Mouse (Mus musculus) gastrocnemius, postnatal 36 days (tissue): ENCODE results near the gene Ebi3. TPM values are rescaled to one million over a fixed set of nuclear protein-coding genes. Genes with fewer than 3 reads are reported as not detected.
"Not testable (repeated sequence)": the region's sequence is repeated elsewhere in the genome, so short reads cannot be mapped to it uniquely, and the experiment has no call there.

Source experiments
- DNase-seq, 2 experiments: peaks; one replicate each; pipeline ENCODE4 v3.0.0; 2022
- intact Hi-C: fragments of 180-260 bp; cut with DNase I; formaldehyde crosslinking; loops from one replicate; pipeline ENCODE4 v1.15.1; 2025
- long read RNA-seq, 2 experiments: library from polyadenylated mRNA; stranded (forward); transcript quantifications; one replicate each; pipeline ENCODE4 v2.0.0; 2021
- total RNA-seq, 2 experiments: library from RNA; stranded (reverse); gene quantifications; 2 replicates each; pipeline ENCODE4 v1.2.3; 2021

The Ebi3 gene
- not detected for total RNA-seq
- long read RNA-seq, experiment 1 = 0 reads
- long read RNA-seq, experiment 2 = 0 reads

- DNase-seq = no peak
- intact Hi-C loops = no loop called here
Observed at GRCm38 (mm10) chr17:55952447-55953027, at the start of gene Ebi3. TSS of gene Ebi3 (plus strand) at chr17:55952640.

- DNase-seq = no peak
- intact Hi-C loops = no loop called here
Observed at GRCm38 (mm10) chr17:55903087-55903486, 49.4 kb upstream of the Ebi3 start.

DNA sequence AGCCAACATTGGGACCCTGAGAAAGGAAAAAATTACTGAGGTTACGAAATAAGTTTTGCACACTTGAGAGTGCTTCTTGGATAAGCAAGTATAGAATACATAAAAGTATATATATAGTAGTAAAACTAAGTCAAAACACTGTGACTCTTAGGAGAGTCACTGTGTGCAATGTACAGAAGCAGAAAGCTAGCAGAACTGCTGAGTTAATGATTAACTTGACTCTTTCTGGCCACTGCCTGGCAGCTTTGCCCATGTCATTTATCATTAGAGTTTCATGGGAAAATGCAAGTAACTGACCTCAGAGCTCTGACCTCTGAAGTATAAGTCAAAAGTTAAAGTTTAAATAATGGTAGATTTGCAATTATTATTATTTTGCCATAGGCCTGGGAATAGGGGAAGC is 48.8 kb upstream of the Ebi3 start:
- intact Hi-C loops = no loop called here
- no peak for DNase-seq

DNA sequence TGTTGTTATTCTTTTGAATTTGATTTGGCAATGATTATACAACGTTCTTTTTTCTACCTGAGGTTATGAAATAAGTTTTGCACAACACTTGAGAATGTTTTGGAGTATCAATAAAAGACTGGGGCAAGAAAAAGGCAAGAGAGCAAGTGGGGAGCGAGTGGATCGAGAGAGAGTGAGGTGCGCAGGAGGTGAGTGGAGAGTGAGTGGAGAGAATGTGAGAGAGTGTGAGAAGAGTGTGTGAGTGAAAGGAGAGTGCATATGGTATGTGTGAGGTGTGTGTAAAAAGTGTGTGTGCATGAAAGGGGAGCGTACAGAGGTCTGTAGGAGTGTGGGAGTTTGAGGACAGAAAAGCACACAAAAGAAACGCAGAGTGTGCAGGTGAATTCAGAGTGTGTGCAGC is 48.3 kb upstream of the Ebi3 start:
- DNase-seq = no peak
- intact Hi-C loops = no loop called here

DNA sequence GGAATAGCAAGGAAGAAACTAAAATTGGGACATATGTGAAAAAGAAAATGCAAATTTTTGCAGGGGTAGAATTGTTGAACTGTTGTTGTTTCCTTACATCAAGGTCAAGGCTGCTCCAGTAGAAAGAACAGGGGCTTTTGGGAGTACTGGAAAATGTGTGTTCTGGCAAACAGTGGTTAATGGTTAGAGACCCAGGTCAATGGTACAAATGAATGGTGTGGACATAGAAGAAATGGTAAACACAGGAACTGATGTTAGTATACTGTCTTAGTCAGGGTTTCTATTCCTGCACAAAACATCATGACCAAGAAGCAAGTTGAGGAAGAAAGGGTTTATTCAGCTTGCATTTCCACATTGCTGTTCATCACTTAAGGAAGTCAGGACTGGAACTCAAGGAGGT is 45.8 kb upstream of the Ebi3 start:
- no peak for DNase-seq
- intact Hi-C loops = no loop called here

GRCm38 (mm10) chr17:55931553-55932502 is 20.6 kb upstream of the Ebi3 start:
- intact Hi-C loops = no loop called here
- no peak for DNase-seq

DNA sequence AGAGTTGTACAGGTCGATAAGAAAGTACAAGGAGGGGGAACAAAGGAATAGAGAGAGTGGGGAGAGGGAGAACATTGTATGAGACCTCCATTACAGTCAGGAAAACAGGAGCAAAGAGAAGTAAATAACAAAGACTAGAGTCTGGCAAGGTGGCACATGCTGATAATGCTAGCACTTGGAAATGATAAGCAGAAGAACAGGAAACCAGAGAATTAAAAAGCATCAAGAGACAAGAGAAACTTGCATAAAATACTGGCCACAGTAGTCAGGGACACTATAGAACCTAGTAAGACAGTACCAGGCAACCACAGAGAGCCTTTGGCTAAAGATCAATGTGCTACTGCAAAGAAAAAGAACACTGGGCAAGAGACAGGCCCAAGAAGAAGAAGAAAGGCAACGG is 19.8 kb upstream of the Ebi3 start:
- intact Hi-C loops = no loop called here
- no peak for DNase-seq

GRCm38 (mm10) chr17:55933191-55933590 is 19.2 kb upstream of the Ebi3 start:
- DNase-seq = no peak
- intact Hi-C loops = no loop called here

GRCm38 (mm10) chr17:55944387-55944865 is 8.0 kb upstream of the Ebi3 start:
- intact Hi-C loops, DNase-seq: not testable (repeated sequence)

DNA sequence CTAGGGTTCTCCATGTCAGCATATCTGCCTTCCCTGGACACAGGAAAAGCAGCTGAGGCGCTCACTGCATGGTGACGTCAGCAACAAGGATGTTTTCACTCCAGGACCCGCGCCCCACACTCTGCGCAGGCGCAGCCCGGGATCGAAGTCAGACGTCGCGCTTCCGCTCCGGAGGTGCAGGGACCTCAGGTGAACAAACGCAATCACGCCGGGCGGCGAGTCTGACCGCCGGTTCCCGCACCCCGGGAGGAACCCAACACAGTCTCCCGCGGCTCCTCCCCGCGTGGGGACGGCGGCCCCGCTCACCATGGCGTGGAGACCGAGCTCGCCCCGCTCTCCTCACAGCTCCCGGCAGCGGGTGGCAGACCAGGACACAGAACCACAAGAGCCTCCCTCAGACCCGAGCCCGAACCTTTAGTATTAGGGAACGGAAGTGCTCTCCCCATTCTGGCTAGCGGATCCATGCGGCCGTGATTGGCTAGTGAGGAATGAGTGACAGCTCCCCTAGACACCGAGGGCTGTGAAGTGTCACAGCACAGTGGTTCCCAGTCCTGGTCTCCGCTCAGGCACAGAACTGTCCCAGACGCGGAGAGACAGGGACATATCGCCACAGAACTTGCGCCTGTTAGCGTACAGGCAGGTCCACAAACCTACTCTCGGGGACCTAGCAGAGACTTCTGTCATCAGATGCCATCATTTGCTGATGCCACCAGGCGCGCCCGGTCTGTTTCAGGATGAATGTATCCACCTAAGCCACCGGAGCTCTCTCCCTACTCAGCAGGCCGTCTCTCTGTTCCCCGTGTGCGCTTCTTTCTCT is 7.4 kb upstream of the Ebi3 start:
- DNase-seq = peak; percentile 82 to 92
- intact Hi-C loops = not testable (repeated sequence)

DNA sequence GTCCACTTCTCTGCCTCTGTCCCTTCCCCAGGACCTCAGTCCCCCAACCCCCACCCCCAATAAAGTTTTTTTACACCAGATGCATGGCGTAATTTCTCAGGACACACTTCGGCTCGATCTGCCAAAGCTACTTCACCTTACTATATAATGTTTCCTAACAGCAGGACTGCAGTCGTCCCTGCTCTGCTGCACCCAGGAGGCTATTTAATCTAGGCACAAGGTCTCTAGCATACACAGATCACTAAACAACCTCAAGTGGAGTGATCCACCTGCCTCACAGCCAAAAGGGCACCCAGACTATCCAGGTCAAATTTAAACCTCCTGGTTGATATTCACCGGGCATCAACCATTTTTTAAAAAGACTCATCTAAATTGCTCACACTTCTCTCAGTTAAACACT is 6.7 kb upstream of the Ebi3 start:
- no peak for DNase-seq
- intact Hi-C loops = loop anchor here (2.0 kb wide), 1 partner anchor 55 kb away; no protein-coding TSS in a partner anchor

GRCm38 (mm10) chr17:55948647-55949046 is 3.8 kb upstream of the Ebi3 start:
- intact Hi-C loops = no loop called here
- DNase-seq = no peak

DNA sequence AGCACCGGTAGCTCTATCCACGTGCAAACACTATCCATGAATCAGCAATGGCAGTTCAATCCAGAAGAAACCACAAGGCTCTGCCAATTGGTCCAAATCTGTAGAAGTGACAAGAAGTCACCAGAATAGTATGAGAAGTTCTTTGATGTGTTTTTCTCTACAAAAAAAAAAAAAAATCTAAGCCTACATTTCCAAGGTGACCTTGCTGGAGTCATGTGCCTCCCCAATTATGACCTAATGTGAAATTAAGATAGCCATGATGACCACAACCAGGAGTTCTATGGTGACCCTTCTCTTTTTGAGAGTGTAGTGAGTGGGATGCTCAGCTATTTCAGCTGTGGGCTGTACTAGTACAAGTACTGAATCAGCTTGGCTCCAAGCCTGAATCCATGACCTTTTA is 3.0 kb upstream of the Ebi3 start, which contains the start of gene Zfp119b:
TSS of gene Zfp119b (minus strand) at position 101 of the 400 bp plus-strand sequence.
- no peak for DNase-seq
- intact Hi-C loops = no loop called here

GRCm38 (mm10) chr17:55950601-55951000 is 1.8 kb upstream of the Ebi3 start:
- DNase-seq = no peak
- intact Hi-C loops = no loop called here

DNA sequence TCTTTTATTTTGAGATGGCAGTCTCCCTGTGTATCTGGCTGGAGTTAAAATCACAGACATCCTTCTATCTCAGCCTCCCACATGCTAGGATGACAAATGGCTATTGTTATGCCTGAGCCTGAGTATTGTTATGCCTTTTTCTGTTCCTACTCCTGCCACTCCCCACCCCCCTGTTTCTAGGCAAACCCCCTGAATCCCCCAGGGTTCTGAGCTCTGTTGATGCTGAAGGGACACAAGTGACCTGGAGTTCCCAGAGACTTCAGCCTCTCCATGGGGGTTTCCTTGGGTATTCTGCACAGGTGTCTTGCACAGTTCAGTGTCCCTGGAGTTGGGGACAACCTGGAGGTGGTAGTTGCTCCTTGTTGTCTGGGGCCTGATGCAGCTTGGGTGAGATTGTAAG is 399 bp upstream of the Ebi3 start:
- intact Hi-C loops = no loop called here
- DNase-seq = no peak

- intact Hi-C loops = no loop called here
- DNase-seq = no peak
Observed at GRCm38 (mm10) chr17:55953751-55954150, 1.3 kb downstream of the Ebi3 start.

GRCm38 (mm10) chr17:55954229-55954628 is 1.8 kb downstream of the Ebi3 start:
- intact Hi-C loops = no loop called here

GRCm38 (mm10) chr17:55956129-55956528 is 3.7 kb downstream of the Ebi3 start:
- intact Hi-C loops = no loop called here
- no peak for DNase-seq

More at GRCm38 (mm10) chr17:55954229-55954628, 1.8 kb downstream of the Ebi3 start:
- DNase-seq = no peak

DNA sequence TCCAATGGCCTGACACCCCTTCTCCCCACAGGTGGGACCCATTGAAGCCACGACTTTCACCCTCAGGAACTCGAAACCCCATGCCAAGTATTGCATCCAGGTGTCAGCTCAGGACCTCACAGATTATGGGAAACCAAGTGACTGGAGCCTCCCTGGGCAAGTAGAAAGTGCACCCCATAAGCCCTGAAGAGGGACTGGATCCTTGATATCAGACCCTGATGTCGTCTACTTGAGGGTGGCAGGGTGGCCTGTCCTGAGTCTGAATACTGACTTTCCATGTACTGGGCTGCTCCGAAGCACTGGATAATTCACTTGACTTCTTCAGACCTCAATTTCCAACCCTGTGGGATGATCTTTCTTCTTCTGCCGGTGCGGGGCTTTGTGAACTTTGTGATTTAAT is 4.2 kb downstream of the Ebi3 start:
- DNase-seq = no peak
- intact Hi-C loops = no loop called here

- DNase-seq = peak; percentile 63 to 65
Observed at GRCm38 (mm10) chr17:55957168-55957567, 4.7 kb downstream of the Ebi3 start.

More at GRCm38 (mm10) chr17:55957168-55957567, 4.7 kb downstream of the Ebi3 start:
- intact Hi-C loops = no loop called here
